Mouse (Mus musculus): Measurements from ENCODE around the gene Gsap.

DNA sequence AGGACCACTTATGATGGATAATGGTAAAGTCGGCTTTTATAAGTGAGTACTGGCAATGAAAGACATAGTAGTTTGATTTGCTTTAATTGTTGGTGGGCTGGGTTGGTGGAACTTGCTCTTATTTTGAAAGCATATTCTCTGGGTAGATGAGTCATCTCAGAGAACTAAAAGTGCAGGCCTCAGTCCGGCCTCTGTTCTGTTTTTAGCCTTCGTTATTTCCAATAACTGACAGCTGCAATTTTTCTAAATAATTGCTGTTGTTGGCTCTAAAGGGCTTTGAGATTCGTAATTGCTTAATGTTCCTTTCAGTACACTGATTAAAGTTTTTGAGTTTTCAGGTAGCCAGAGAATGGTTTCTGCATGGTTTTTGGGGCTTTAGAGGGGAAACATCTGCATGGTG is 84.7 kb downstream of the Gsap start:
- TF ChIP-seq POLR2A (IDR thresholded peaks at IDR 0.05; ENCODE audit: insufficient read depth, low read depth, low read length) (no peak), CTCF (IDR thresholded peaks at IDR 0.05) (no peak)

Data from heart, adult 2 months (tissue).